Mouse (Mus musculus) spleen, postnatal 4 days (tissue): ENCODE measurements around the gene Notum.

Experiments used
- DNase-seq, 2 experiments: peaks; one replicate each; pipeline ENCODE4 v3.0.0; 2022; ENCODE audit warnings: low spot score in 2 of 2

Gene Notum

GRCm38 (mm10) chr11:120617519-120618112, 43.4 kb downstream of the Notum start, which contains the start of gene Pcyt2:
Gene Pcyt2 (minus strand): TSS chr11:120617936.
- peak; percentile 96 to 97 for DNase-seq

- DNase-seq, result no peak
Observed at GRCm38 (mm10) chr11:120616617-120617294, 44.2 kb downstream of the Notum start.

- no peak for DNase-seq
Observed at GRCm38 (mm10) chr11:120615606-120616203, 45.3 kb downstream of the Notum start.

- no peak for DNase-seq
Observed at GRCm38 (mm10) chr11:120615167-120615566, 45.8 kb downstream of the Notum start.

- DNase-seq, result no peak
Observed at GRCm38 (mm10) chr11:120613976-120614375, 47.0 kb downstream of the Notum start.

GRCm38 (mm10) chr11:120613481-120613972, 47.4 kb downstream of the Notum start:
- DNase-seq, result no peak

GRCm38 (mm10) chr11:120612763-120613162, 48.2 kb downstream of the Notum start:
- DNase-seq, result peak; percentile 79 to 91

- DNase-seq, result no peak
Observed at GRCm38 (mm10) chr11:120610477-120611046, 50.4 kb downstream of the Notum start.

- no peak for DNase-seq
Observed at GRCm38 (mm10) chr11:120609250-120609649, 51.7 kb downstream of the Notum start.

- DNase-seq, result no peak
Observed at GRCm38 (mm10) chr11:120608241-120609034, 52.5 kb downstream of the Notum start, which contains the start of gene Npb. Gene Npb (plus strand): TSS chr11:120608477.

- no peak for DNase-seq
Observed at GRCm38 (mm10) chr11:120606764-120607163, 54.2 kb downstream of the Notum start.

- no peak for DNase-seq
Observed at GRCm38 (mm10) chr11:120605667-120606066, 55.3 kb downstream of the Notum start.
